Mouse (Mus musculus): ENCODE measurements around the gene Gpc4. TPM values are rescaled to one million over a fixed set of nuclear protein-coding genes. Genes with fewer than 3 reads are reported as not detected.
A peak's percentile ranks its signal among the peaks of the same experiment; 100 is the strongest.

Gpc4 gene
- total RNA-seq, 1 experiment, result 56.5 TPM

DNA sequence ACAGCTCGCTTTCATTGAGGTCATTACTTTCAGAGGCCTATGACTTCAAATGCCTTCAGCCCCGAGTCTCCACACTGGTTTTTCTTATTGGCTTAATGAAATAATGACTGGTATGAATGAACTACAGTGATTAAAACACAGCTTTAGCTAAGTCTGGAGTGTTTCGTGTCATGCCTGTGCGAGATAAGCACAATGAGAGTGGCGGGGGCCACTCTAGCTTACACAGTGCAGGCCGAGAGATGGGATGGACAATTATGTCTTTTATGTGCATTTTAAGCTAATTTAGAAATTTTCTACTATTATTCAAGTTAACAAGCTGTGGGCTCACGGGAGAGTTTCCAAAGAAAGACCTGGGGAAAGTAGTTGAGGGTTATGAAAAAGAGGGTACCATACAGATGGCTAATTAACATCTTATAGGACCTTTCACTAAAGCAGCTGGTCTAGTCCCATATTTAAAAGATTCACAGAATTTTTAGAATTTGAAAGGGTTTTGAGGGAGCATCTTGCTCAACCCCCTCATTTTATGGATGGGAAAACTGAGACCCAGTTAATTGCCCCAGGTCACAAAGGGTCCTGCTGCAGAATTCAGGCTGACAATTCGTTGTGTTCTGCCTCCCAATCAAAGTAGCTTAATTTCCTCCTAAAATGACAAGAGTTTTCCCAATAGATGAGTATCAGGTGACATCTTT is 78.0 kb downstream of the Gpc4 start:
- Histone ChIP-seq H3K9ac (ENCODE audit: insufficient read depth, low read depth, low read length, poor library complexity, severe bottlenecking) (no peak overlapping the region), H3K4me3 (ENCODE audit: insufficient read depth in 1 of 2, low read depth in 1 of 2, low read length in 2 of 2, poor library complexity in 1 of 2, severe bottlenecking in 1 of 2) (no peak overlapping the region), H3K27ac (ENCODE audit: insufficient read depth, low read depth, low read length, poor library complexity, severe bottlenecking) (no peak overlapping the region), H3K4me1 (ENCODE audit: control insufficient read depth in 2 of 2, insufficient read depth in 2 of 2, low read length in 2 of 2, poor library complexity in 1 of 2) (no peaks in the 10 kb centered on the region), H3K36me3 (ENCODE audit: control insufficient read depth, insufficient read depth, low read length, poor library complexity, severe bottlenecking) (no peaks in the 10 kb centered on the region), H3K9me3 (ENCODE audit: control insufficient read depth, insufficient read depth, low read depth, low read length) (no peaks in the 10 kb centered on the region)
- TF ChIP-seq HCFC1 (IDR thresholded peaks at IDR 0.05; ENCODE audit: borderline replicate concordance, insufficient read depth, low read length), result no peak
- no peak for TF ChIP-seq ZC3H11A (IDR thresholded peaks at IDR 0.05; ENCODE audit: borderline replicate concordance, low read depth, low read length)
- no peak for TF ChIP-seq CHD2 (IDR thresholded peaks at IDR 0.05; ENCODE audit: low read depth, low read length)
- no peak for TF ChIP-seq ZNF384 (IDR thresholded peaks at IDR 0.05; ENCODE audit: low read depth, low read length)
- no peak for TF ChIP-seq MAFK (IDR thresholded peaks at IDR 0.05; ENCODE audit: insufficient read depth, low read depth, low read length)
- in situ Hi-C loops (cut with MboI; ENCODE audit: low sequenced_read_pairs in 2 of 2, unreplicated experiment in 2 of 2), result no loop called here
- no peak for DNase-seq (ENCODE audit: low read depth, low spot score)

DNA sequence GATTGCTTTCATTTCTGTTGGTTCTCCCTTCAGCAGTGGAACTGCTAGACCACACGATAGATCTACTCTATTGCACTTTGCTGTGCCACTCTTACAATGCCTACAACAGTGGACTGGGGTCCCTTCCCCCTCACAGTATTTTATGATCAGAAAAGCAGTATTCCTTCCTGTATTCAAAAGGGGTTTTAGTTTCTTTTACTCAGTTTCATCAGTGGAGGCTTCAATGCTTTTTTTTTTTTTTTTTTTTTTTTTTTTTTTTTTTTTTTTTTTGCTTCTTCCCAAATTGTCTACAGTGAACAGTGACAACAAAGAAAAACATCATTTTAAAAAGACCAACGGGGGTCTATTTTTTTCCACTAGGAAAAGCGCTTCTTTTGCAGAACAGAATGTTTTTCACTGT is 81.5 kb downstream of the Gpc4 start:
- Histone ChIP-seq H3K36me3 (ENCODE audit: control insufficient read depth, insufficient read depth, low read length, poor library complexity, severe bottlenecking) (no peaks in the 10 kb centered on the region), H3K9ac (ENCODE audit: insufficient read depth, low read depth, low read length, poor library complexity, severe bottlenecking) (no peak overlapping the region), H3K4me3 (ENCODE audit: insufficient read depth in 1 of 2, low read depth in 1 of 2, low read length in 2 of 2, poor library complexity in 1 of 2, severe bottlenecking in 1 of 2) (no peak overlapping the region), H3K4me1 (ENCODE audit: control insufficient read depth in 2 of 2, insufficient read depth in 2 of 2, low read length in 2 of 2, poor library complexity in 1 of 2) (no peaks in the 10 kb centered on the region), H3K9me3 (ENCODE audit: control insufficient read depth, insufficient read depth, low read depth, low read length) (no peaks in the 10 kb centered on the region), H3K27ac (ENCODE audit: insufficient read depth, low read depth, low read length, poor library complexity, severe bottlenecking) (no peak overlapping the region)
- TF ChIP-seq ZNF384 (IDR thresholded peaks at IDR 0.05; ENCODE audit: low read depth, low read length), result peak; percentile 62; the same call in 1 of the 2 replicates
- no peak for TF ChIP-seq MAFK (IDR thresholded peaks at IDR 0.05; ENCODE audit: insufficient read depth, low read depth, low read length)
- TF ChIP-seq ZC3H11A (IDR thresholded peaks at IDR 0.05; ENCODE audit: borderline replicate concordance, low read depth, low read length), result no peak
- no peak for DNase-seq (ENCODE audit: low read depth, low spot score)
- in situ Hi-C loops (cut with MboI; ENCODE audit: low sequenced_read_pairs in 2 of 2, unreplicated experiment in 2 of 2), result no loop called here

DNA sequence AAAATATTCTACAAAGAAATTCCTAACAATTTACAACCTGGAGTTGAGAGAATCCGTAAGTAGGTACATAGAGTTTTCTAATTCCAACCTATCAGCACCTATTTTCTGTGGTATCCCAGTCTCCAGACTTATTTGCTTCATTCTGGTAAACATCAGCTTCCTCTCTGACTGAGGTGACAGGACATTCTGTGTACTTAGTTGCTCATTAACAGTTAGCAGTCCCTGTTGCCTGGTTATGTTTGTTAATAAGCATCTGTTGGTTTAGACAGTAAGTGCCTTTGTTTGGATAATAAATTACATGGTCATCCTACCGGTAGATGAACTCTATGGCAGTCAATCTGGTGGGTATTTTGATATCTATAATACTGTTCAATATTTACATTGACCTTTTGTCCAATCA is 92.6 kb downstream of the Gpc4 start:
- Histone ChIP-seq H3K36me3 (ENCODE audit: control insufficient read depth, insufficient read depth, low read length, poor library complexity, severe bottlenecking) (no peaks in the 10 kb centered on the region), H3K9ac (ENCODE audit: insufficient read depth, low read depth, low read length, poor library complexity, severe bottlenecking) (no peak overlapping the region), H3K27ac (ENCODE audit: insufficient read depth, low read depth, low read length, poor library complexity, severe bottlenecking) (no peak overlapping the region), H3K4me3 (ENCODE audit: insufficient read depth in 1 of 2, low read depth in 1 of 2, low read length in 2 of 2, poor library complexity in 1 of 2, severe bottlenecking in 1 of 2) (no peak overlapping the region), H3K4me1 (ENCODE audit: control insufficient read depth in 2 of 2, insufficient read depth in 2 of 2, low read length in 2 of 2, poor library complexity in 1 of 2) (no peaks in the 10 kb centered on the region), H3K9me3 (ENCODE audit: control insufficient read depth, insufficient read depth, low read depth, low read length) (no peaks in the 10 kb centered on the region)
- DNase-seq (ENCODE audit: low read depth, low spot score), result no peak
- TF ChIP-seq ZC3H11A (IDR thresholded peaks at IDR 0.05; ENCODE audit: borderline replicate concordance, low read depth, low read length), result no peak
- no peak for TF ChIP-seq CHD2 (IDR thresholded peaks at IDR 0.05; ENCODE audit: low read depth, low read length)
- TF ChIP-seq HCFC1 (IDR thresholded peaks at IDR 0.05; ENCODE audit: borderline replicate concordance, insufficient read depth, low read length), result no peak
- no peak for TF ChIP-seq ZNF384 (IDR thresholded peaks at IDR 0.05; ENCODE audit: low read depth, low read length)
- no peak for TF ChIP-seq MAFK (IDR thresholded peaks at IDR 0.05; ENCODE audit: insufficient read depth, low read depth, low read length)
- in situ Hi-C loops (cut with MboI; ENCODE audit: low sequenced_read_pairs in 2 of 2, unreplicated experiment in 2 of 2), result no loop called here

DNA sequence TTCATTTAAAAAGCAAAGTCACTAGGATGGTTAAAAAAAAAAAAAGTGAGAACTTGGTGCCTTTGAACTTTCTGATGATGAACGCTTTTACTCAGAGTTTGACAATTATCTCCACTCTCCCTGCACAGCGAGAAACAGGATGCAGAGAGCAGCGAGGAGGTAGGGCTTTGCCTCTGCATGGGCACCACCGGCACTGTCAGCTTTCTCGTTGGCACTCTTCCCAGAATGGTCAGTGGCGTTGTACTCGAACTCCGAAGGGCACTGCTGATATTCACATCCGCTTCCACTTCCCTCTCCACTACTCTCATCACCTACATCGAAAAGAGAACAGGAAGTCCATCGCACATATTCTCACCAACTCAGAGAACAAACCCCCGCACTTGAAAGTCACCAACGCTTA is 111.6 kb downstream of the Gpc4 start:
- Histone ChIP-seq H3K9ac (ENCODE audit: insufficient read depth, low read depth, low read length, poor library complexity, severe bottlenecking) (no peak overlapping the region), H3K36me3 (ENCODE audit: control insufficient read depth, insufficient read depth, low read length, poor library complexity, severe bottlenecking) (no peaks in the 10 kb centered on the region; the same call in 1 of the 2 replicates), H3K4me1 (ENCODE audit: control insufficient read depth in 2 of 2, insufficient read depth in 2 of 2, low read length in 2 of 2, poor library complexity in 1 of 2) (no peaks in the 10 kb centered on the region), H3K9me3 (ENCODE audit: control insufficient read depth, insufficient read depth, low read depth, low read length) (no peaks in the 10 kb centered on the region), H3K27ac (ENCODE audit: insufficient read depth, low read depth, low read length, poor library complexity, severe bottlenecking) (no peak overlapping the region), H3K4me3 (ENCODE audit: insufficient read depth in 1 of 2, low read depth in 1 of 2, low read length in 2 of 2, poor library complexity in 1 of 2, severe bottlenecking in 1 of 2) (no peak overlapping the region)
- TF ChIP-seq HCFC1 (IDR thresholded peaks at IDR 0.05; ENCODE audit: borderline replicate concordance, insufficient read depth, low read length), result no peak
- no peak for TF ChIP-seq MAFK (IDR thresholded peaks at IDR 0.05; ENCODE audit: insufficient read depth, low read depth, low read length)
- TF ChIP-seq CHD2 (IDR thresholded peaks at IDR 0.05; ENCODE audit: low read depth, low read length), result no peak
- TF ChIP-seq ZC3H11A (IDR thresholded peaks at IDR 0.05; ENCODE audit: borderline replicate concordance, low read depth, low read length), result no peak
- TF ChIP-seq ZNF384 (IDR thresholded peaks at IDR 0.05; ENCODE audit: low read depth, low read length), result no peak
- in situ Hi-C loops (cut with MboI; ENCODE audit: low sequenced_read_pairs in 2 of 2, unreplicated experiment in 2 of 2), result no loop called here
- DNase-seq (ENCODE audit: low read depth, low spot score), result no peak
